Mouse (Mus musculus): Measurements from ENCODE around the gene Spcs2. TPM values are rescaled to one million over a fixed set of nuclear protein-coding genes. Genes with fewer than 3 reads are reported as not detected.

Gene Spcs2
- total and polyA plus RNA-seq, 3 experiments = 203 to 272 (median 232) TPM

- Histone ChIP-seq H3K9me3 (replicated peaks; ENCODE audit: low read length) (no peaks in the 10 kb centered on the region), H3K36me3 (replicated peaks in 1 of 2; ENCODE audit: control insufficient read depth in 1 of 2, insufficient read depth in 1 of 2, low read length in 1 of 2) (no peaks in the 10 kb centered on the region), H3K27me3 (replicated peaks) (no peaks in the 10 kb centered on the region), H3K4me1 (ENCODE audit: control insufficient read depth in 1 of 2, insufficient read depth in 2 of 2) (peaks cover 0 to 2% of the 10 kb centered on the region in 2 experiments; a peak in 1 of 4 replicates), H3K4me3 (replicated peaks in 1 of 3; ENCODE audit: low read depth in 2 of 3, low read length in 2 of 3, poor library complexity in 1 of 3) (no peak overlapping the region), H3K27ac (ENCODE audit: insufficient read depth, low read depth) (no peak overlapping the region), H3K79me2 (replicated peaks; ENCODE audit: control insufficient read depth, extremely low read depth, insufficient read depth, poor library complexity, severe bottlenecking) (no peaks in the 10 kb centered on the region), H3K4me2 (ENCODE audit: insufficient read depth, low read depth, poor library complexity, severe bottlenecking) (no peak overlapping the region), H3K9ac (ENCODE audit: insufficient read depth, low read depth) (no peak overlapping the region)
- no peak for TF ChIP-seq RCOR1 (conservative IDR thresholded peaks at IDR 0.05; ENCODE audit: low read depth, low read length)
- no peak for TF ChIP-seq NELFE (IDR thresholded peaks at IDR 0.05; ENCODE audit: low read depth, low read length)
- no peak for TF ChIP-seq ZNF384 (IDR thresholded peaks at IDR 0.05; ENCODE audit: low read depth, low read length)
- no peak for TF ChIP-seq SMC3 (IDR thresholded peaks at IDR 0.05; ENCODE audit: low read depth, low read length)
- DNase-seq (ENCODE audit: extremely low read depth) = no peak
- dilution Hi-C loops (cut with MboI; ENCODE audit: extremely low pct_ligation_motif_present, extremely low pct_unique_long_range_greater_than_20kb, low sequenced_read_pairs) = no loop called here
- in situ Hi-C loops (cut with MboI; ENCODE audit: low pct_ligation_motif_present, low pct_unique_long_range_greater_than_20kb, low sequenced_read_pairs) = no loop called here
These were observed 31.2 kb upstream of the Spcs2 start for GRCm38 (mm10) chr7:99894478-99894877.

- dilution Hi-C loops (cut with MboI; ENCODE audit: extremely low pct_ligation_motif_present, extremely low pct_unique_long_range_greater_than_20kb, low sequenced_read_pairs) = no loop called here
- in situ Hi-C loops (cut with MboI; ENCODE audit: low pct_ligation_motif_present, low pct_unique_long_range_greater_than_20kb, low sequenced_read_pairs) = no loop called here
- Histone ChIP-seq H3K4me1 (ENCODE audit: control insufficient read depth in 1 of 2, insufficient read depth in 2 of 2) (peaks cover 0 to 6% of the 10 kb centered on the region in 2 experiments; a peak in 2 of 4 replicates), H3K27me3 (replicated peaks) (no peaks in the 10 kb centered on the region), H3K27ac (ENCODE audit: insufficient read depth, low read depth) (no peak overlapping the region), H3K9ac (ENCODE audit: insufficient read depth, low read depth) (no peak overlapping the region), H3K9me3 (replicated peaks; ENCODE audit: low read length) (no peaks in the 10 kb centered on the region), H3K36me3 (replicated peaks in 1 of 2; ENCODE audit: control insufficient read depth in 1 of 2, insufficient read depth in 1 of 2, low read length in 1 of 2) (no peaks in the 10 kb centered on the region), H3K4me3 (replicated peaks in 1 of 3; ENCODE audit: low read depth in 2 of 3, low read length in 2 of 3, poor library complexity in 1 of 3) (no peak overlapping the region), H3K4me2 (ENCODE audit: insufficient read depth, low read depth, poor library complexity, severe bottlenecking) (no peak overlapping the region), H3K79me2 (replicated peaks; ENCODE audit: control insufficient read depth, extremely low read depth, insufficient read depth, poor library complexity, severe bottlenecking) (no peaks in the 10 kb centered on the region)
- TF ChIP-seq MYC (IDR thresholded peaks at IDR 0.05; ENCODE audit: low read depth, low read length) (no peak), CTCF (conservative IDR thresholded peaks at IDR 0.05 in 1 of 2, IDR thresholded peaks at IDR 0.05 in 1 of 2; ENCODE audit: low read depth in 2 of 2, low read length in 2 of 2) (no peak), MAFK (IDR thresholded peaks at IDR 0.05; ENCODE audit: insufficient replicate concordance, low read length) (no peak), ZC3H11A (IDR thresholded peaks at IDR 0.05; ENCODE audit: low read depth, low read length) (no peak), RAD21 (IDR thresholded peaks at IDR 0.05; ENCODE audit: low read depth, low read length) (no peak), ZNF384 (IDR thresholded peaks at IDR 0.05; ENCODE audit: low read depth, low read length) (no peak), MAZ (IDR thresholded peaks at IDR 0.05; ENCODE audit: low read depth, low read length) (no peak), ZKSCAN1 (IDR thresholded peaks at IDR 0.05; ENCODE audit: borderline replicate concordance, low read depth, low read length) (no peak), UBTF (IDR thresholded peaks at IDR 0.05; ENCODE audit: low read depth, low read length) (no peak), ETS1 (conservative IDR thresholded peaks at IDR 0.05; ENCODE audit: low read depth, low read length) (no peak), EP300 (IDR thresholded peaks at IDR 0.05; ENCODE audit: low read length) (no peak), HCFC1 (IDR thresholded peaks at IDR 0.05; ENCODE audit: low read depth, low read length) (no peak), NRF1 (IDR thresholded peaks at IDR 0.05; ENCODE audit: low read depth, low read length) (no peak)
- DNase-seq (ENCODE audit: extremely low read depth) = no peak
These were observed 30.7 kb upstream of the Spcs2 start for GRCm38 (mm10) chr7:99893967-99894366.
